Mouse (Mus musculus) left cerebral cortex, adult 8-10 months (tissue): ENCODE measurements around the gene Pdzph1. TPM values are rescaled to one million over a fixed set of nuclear protein-coding genes. Genes with fewer than 3 reads are reported as not detected.
A peak's percentile ranks its signal among the peaks of the same experiment; 100 is the strongest.

Source experiments
- DNase-seq, 2 experiments: peaks; one replicate each; pipeline ENCODE4 v3.0.0; 2022; ENCODE audit warnings: low spot score in 2 of 2
- total RNA-seq, 4 experiments: library from RNA; stranded (reverse); gene quantifications; 2 replicates each; pipeline ENCODE4 v1.2.4; 2022

Gene Pdzph1
- 1 to 10 TPM; 3.7 to 9.4 (median 6.0) TPM for total RNA-seq

- no peak for DNase-seq
These were observed at the start of gene Pdzph1 for GRCm38 (mm10) chr17:58991275-58991674. Gene Pdzph1 (minus strand): TSS chr17:58991375.

GRCm38 (mm10) chr17:59039754-59040153 is 48.6 kb upstream of the Pdzph1 start:
- no peak for DNase-seq

- no peak for DNase-seq
These were observed 42.3 kb upstream of the Pdzph1 start for GRCm38 (mm10) chr17:59033445-59033844.

- no peak for DNase-seq
These were observed 35.2 kb upstream of the Pdzph1 start for GRCm38 (mm10) chr17:59026336-59026735.

GRCm38 (mm10) chr17:59024502-59024901 is 33.3 kb upstream of the Pdzph1 start:
- DNase-seq = no peak

- no peak for DNase-seq
These were observed 32.8 kb upstream of the Pdzph1 start for GRCm38 (mm10) chr17:59023971-59024370.

GRCm38 (mm10) chr17:59018666-59019065 is 27.5 kb upstream of the Pdzph1 start:
- no peak for DNase-seq

GRCm38 (mm10) chr17:59013091-59013459 is 21.9 kb upstream of the Pdzph1 start, which contains the start of gene Nudt12:
Gene Nudt12 (minus strand): TSS chr17:59013372.
- peak; percentile 22 to 37 for DNase-seq

- no peak for DNase-seq
These were observed 21.4 kb upstream of the Pdzph1 start for GRCm38 (mm10) chr17:59012421-59013090.

- DNase-seq = no peak
These were observed 20.6 kb upstream of the Pdzph1 start for GRCm38 (mm10) chr17:59011546-59012307.

GRCm38 (mm10) chr17:58973237-58973636 is 17.9 kb downstream of the Pdzph1 start:
- no peak for DNase-seq

GRCm38 (mm10) chr17:58959905-58960304 is 31.3 kb downstream of the Pdzph1 start:
- DNase-seq = peak in 1 of 2 experiments; percentile 7

- no peak for DNase-seq
These were observed 34.1 kb downstream of the Pdzph1 start for GRCm38 (mm10) chr17:58957055-58957454.

GRCm38 (mm10) chr17:58943015-58943822 is 48.0 kb downstream of the Pdzph1 start:
- no peak for DNase-seq

GRCm38 (mm10) chr17:58938598-58938997 is 52.6 kb downstream of the Pdzph1 start:
- no peak for DNase-seq

- DNase-seq = peak in 1 of 2 experiments; percentile 9
These were observed 53.6 kb downstream of the Pdzph1 start for GRCm38 (mm10) chr17:58937533-58937932.

- DNase-seq = no peak
These were observed 58.2 kb downstream of the Pdzph1 start for GRCm38 (mm10) chr17:58932983-58933280.

- no peak for DNase-seq
These were observed 58.7 kb downstream of the Pdzph1 start for GRCm38 (mm10) chr17:58932279-58932982.

- DNase-seq = no peak
These were observed 66.2 kb downstream of the Pdzph1 start for GRCm38 (mm10) chr17:58924754-58925546.

- no peak for DNase-seq
These were observed 67.2 kb downstream of the Pdzph1 start for GRCm38 (mm10) chr17:58923901-58924476.
